Mouse (Mus musculus) cerebellum, adult 11-12 months (tissue): Measurements from ENCODE around the gene Dnaic2.
A peak's percentile ranks its signal among the peaks of the same experiment; 100 is the strongest.

ENCODE experiments used
- DNase-seq: peaks from one replicate; pipeline ENCODE4 v3.0.0; 2022

The Dnaic2 gene

DNA sequence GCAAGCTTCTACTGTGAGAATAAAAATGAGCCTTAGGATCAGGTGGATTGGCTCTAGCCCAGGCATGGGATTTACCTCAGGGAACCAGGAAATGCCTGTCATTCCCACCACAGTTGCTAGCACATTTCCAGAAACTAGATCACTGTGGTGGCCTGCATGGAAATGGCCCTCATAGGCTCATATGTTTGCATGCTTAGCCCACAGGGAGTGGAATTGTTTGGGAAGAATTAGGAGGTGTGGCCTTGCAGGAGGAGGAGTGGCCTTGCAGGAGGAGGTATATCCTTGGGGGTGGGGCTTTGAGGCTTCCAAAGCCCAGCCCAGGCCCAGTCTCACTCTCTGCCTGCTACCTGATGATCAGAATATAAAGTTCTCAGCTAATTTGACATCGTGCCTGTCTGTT is 74.7 kb downstream of the Dnaic2 start:
- peak; percentile 44 for DNase-seq

DNA sequence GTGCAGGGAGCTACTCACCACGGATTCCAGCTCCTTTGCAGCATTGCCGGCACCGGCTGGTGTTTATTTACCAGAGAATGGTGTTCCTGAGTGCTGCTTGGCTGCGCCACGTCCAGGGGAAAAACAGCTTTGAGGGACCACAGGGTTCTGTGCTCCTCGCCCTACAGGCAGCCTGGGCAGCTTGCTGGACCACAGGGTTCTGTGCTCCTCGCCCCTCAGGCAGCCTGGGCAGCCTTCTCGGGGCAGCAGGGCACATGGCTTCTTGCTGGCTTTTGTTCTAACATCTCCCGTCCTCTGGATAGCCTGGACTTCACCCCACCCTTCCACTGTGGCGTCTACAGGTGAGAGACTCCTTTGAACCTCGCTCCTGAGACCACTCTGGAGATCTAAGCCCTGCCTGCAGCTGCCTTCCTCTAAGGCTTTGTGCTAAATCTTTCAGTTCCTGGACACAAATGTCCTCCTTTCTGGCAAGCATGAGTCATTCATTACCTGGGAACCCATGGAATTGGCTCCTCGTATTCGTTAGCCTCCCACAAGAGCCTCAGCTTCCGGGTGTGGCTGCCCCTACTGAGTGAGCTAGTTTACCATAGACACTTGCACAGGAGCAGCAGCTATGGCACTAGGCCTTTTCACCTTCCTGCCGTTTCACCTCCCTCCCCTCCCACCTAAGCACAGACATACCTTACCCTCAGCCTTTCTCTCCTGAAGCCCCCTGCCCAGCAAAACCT is 75.5 kb downstream of the Dnaic2 start:
- DNase-seq: peak; percentile 52

DNA sequence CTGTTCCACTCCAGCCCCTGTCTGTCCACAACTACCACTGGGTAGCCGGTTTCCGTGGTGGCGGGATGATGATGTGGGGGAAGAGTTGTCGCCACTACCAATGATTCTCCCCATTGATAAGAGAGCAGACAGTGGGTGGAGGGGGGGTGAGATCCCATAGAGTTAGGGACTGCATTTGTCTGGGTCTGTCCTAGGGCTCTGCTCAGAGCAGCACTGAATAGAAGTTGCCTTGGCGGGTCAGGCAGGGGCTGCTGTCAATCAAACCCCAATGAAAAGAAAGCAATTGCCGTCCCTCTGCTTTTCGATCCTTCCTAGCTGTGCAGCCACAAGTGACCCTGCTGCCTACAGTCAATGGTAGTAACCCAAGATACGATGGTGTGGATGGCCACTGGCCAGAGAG is 76.8 kb downstream of the Dnaic2 start:
- DNase-seq: peak; percentile 49

DNA sequence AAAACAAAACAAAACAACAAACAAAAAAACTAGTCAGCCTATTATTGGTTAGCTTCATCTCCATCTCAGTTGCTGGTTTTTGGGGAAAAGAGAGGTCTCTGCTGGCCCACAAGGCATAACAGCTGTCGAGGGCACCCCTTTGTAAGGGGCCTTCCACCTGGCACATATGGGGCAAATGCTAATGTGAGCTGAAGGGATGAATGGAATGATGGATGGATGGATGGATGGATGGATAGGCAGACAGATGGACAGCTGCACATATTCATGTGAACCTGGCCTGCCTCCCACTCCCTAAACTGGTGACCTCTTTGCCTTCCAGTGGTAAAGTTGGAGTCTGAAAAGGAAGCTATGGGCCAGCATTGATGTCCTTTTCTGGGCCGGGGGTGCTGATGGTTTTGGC is 79.8 kb downstream of the Dnaic2 start:
- DNase-seq: no peak
